Mouse (Mus musculus) adrenal gland, postnatal 25 days (tissue): ENCODE data around the gene BC035947. TPM values are rescaled to one million over a fixed set of nuclear protein-coding genes. Genes with fewer than 3 reads are reported as not detected.

Source experiments
- DNase-seq: peaks from one replicate; pipeline ENCODE4 v3.0.0; 2021; ENCODE audit warnings: mixed read lengths
- total RNA-seq: library from RNA; stranded (reverse); gene quantifications from 2 replicates; pipeline ENCODE4 v1.2.3, GENCODE M21; 2021

Gene BC035947
- total RNA-seq, 1 experiment from 2014 or later = 0.09 TPM

DNA sequence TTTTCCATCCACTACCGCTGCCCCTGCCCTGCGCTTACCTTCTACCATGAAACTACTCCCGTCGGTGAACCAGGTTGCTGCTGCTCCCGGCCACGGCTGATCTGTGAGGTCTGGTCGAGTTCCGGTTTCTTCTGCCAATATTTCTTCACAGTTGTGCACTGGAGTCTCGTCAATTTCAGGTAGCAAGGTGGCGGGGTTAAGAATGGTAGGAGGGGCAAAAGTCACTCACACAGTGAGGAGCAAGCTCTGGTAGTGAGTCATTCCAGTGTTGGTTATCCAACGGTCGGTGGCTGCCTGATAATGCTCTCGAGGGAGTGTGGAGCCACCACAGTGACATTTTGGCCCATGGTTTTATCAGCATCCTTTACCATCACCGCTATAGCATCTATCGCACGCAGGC is 10.9 kb downstream of the BC035947 start:
- no peak for DNase-seq

DNA sequence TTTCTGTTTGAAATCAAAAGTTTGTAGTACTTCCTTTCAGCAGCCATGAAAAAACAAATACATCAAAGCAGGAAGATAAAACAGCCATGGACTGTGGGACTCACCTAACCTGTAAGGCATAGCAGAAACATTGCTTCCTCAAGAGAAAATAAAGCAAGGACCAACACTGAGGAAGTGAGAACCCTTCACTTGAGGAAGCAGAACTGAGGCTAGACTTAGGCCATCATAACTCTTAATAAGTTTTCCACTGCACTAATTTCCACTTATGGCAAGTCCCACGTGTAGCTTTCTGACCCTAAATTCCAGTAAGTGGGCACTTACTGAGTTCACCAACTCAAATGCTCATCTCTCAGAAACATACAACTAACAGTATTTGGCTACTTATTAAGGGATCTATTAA is 21.8 kb downstream of the BC035947 start:
- DNase-seq = no peak

DNA sequence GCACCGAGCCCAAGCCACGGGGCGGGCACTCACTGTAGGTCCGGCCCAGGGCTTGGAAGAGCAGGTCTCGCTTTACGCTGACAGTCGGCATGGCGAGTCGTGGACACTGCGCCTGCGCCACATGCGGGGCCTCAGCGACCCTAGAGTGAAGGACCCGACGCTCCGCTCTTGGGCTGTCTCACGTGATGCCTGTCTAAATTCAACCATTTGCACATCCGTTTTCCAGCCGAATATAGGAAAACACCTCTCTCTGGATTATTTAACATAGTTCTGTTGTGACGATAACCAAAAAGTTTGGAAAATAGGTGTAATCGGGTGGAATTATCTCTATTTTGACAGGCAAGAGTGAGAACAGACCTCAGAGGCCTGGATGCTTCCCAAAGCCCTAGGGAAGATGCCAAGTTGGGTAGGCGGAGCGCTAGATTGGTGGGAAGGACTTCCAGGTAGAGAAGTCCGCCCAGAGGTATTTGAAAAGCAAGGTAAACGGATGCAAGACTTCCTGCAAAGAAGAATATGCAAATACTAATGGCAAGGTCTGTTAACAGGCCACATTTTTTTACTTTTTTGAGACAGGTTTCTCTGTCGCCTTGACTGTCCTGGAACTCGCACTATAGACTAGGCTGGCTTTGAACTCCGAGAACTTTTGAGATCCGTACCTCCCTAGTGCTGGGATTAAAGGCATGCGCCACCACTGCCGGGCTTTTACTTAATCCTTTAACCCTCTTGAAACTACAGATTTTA is 23.0 kb downstream of the BC035947 start, which contains the start of gene Farsb:
Gene Farsb (minus strand): TSS at position 146 of the 741 bp plus-strand sequence.
- DNase-seq = peak; percentile 88

DNA sequence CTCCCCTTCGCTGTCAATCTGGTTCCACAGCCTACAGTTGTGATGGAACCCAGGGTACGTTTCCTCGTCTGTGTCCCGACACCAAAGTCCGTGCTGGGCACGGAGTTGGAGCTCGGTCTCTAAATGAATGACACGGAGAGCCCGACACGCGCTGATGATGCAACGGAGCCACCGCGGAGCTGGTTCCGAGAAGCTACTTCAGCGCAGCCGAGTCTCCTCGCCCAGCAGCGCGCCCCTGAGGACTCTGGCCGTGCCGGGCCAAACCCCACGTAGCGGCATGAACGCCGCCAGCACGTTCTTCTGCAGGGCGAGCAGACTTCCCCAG is 23.6 kb downstream of the BC035947 start:
- no peak for DNase-seq

DNA sequence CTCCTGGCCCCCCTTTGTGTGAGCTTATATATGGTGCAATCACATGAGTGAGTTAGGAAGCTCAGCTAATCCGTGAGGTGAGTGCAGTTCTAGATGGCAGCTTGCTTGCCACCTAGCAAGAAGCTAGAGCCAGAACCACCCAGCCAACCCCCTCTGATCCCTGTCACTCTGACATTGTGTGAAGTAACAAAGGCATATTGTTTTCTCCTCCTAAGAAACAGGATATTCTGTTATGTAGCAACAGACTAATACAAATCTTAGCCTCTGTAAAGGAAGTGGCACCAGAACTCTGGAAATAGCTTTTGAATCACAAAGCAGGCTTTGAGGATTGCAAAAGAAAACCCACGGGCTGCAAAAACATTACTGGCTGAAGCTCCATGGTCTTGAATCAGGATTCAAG is 27.6 kb downstream of the BC035947 start:
- no peak for DNase-seq

DNA sequence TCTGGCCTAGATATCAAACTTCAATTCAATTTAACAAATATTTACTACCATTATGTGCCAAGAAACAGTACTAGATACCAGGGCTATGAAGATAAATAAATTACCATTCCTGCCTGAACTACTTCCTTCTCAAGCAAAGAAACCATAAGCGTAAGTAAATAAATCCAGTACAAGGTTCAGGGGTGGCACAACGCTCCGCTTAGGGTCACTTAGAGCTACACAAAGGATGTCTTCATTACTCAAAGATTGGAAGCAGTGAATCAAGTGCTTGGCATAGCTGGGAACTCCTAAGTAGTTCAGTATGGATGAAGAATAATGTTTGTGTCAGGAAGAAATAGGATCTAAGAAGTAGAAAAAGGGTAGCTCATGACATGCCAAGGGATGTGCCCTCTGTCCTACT is 28.5 kb downstream of the BC035947 start:
- DNase-seq = no peak

DNA sequence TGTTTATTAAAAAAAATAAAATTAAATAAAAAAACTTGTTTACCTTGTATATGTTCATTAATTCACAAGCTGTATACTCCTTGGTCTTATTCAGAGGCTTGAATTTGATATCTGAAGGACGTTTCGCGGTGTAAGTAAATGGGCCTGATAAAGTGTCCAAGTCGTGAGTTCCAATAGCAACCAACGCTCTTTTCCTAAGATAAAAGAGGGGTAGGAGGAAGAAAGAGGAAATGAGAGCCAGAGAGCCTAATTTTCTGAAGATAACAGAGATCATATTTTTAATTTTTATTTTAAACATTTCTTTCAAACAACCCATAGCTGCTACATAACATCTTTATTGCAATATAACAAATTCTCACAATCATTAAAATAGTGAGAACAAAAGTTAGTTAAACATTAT is 39.5 kb downstream of the BC035947 start:
- DNase-seq = no peak

DNA sequence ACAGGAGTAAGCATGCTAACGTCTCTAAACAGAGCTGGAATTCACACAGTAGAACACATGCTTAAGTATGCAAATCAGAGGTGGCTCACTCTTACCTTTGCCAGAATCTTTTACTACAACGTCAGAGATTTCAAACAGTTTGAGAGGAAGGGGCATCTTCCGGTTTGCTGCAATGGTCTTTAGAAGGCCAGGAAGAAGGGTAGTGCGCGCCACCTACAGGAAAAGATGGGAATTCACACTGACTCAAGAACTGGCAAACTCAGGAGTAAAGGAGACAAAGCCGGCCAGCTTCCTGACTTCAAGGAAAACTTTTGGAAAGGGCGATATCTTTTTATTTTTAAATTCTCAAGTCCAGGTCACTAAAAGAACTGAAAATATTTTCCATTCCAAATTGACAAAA is 57.3 kb downstream of the BC035947 start:
- DNase-seq = no peak

DNA sequence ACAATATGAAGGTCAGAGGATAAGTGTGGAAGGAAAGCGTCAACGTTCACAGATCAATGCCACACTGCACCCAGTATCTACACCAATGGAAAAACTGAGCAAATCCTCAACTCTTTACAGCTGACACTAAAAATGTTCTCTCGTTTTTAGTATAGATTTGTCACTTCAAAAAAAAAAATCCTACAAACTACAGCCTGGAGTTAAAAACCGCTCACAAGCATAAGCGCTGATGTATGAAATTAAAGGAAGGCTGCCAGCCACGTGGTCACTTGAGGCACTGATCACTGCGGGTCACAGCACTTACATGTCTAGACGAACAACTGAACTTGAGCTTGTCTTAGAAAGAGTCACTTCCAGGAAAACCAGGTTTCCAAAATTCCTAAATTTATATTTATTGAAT is 58.1 kb downstream of the BC035947 start:
- no peak for DNase-seq

DNA sequence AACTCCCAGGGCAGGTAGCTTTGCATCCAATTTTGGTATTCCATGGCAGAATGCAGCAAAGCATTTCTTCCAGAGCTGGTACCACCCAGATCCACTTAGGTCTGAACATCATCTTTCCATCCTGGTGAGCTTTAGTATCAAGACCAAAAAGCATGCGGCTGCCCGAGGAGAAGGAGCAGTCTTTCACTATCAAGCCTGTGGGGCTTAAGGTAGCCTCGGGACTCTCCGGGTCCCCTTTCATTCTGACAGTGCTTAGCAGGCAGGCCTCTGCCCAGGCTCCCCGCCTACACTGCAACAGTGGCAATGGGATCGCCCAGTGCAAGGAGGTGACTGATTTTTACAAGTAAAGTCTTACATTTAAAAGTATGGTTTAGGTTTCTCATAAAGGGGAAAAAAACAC is 59.4 kb downstream of the BC035947 start:
- no peak for DNase-seq

DNA sequence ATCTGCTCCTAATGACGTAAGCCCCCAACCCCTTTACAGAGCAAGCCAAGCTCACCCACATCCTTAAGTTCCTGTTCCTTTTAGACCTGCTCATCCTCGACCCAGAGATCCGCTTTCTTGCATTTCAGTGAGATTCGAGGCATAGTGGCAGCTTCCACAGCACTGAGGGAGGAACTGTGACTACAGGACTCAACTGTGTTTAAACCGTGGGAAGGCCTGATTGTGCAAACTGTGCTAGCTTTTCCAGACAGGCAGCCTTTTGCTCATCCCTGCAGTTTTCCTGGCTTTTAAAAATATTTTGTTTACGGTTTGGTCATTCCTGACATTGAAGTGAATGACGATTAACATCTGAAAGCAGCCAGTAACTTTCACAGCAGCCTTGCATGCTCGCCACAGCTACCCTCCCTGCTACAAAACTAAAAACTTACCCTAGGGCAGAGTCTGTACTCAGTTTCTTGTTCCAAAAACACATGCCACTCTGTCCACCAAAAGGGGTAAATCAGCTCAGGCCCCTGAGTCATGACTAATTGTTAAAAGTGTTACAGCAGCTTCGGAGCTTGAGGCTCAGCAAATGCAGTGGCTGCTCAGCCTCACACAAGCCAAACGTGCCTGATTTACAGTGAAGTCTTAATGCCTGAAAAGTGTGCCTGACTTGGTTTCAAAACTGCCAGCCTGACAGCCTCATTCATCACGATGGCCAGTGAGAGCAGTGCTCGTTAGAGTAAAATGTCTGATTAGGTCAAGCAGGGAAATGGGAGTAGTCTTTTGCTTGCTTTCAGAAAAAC is 60.7 kb downstream of the BC035947 start:
- DNase-seq = no peak

DNA sequence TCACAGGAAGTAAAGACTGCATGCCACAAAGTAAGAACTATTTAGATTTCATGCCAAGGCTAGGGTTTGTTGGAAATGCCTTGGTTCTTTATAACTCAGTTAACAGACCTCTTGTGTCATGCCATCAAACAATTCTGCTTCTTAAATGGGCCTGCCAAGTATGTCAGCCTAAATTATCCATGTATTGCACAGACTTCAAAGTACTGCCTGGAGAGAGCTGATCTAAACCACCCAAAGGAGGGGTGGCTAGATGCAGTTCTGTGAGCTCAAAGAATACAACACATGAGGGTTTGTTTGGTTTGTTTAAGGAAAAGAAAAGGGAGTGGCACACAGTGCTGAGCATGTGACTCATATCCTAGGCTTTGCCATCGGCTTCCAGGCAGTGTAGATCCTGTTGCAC is 63.9 kb downstream of the BC035947 start:
- no peak for DNase-seq

Other genes starting within 250 kb of the BC035947 start
- gene Sgpp2, start 201.8 kb downstream of the BC035947 start, total RNA-seq = 0.79 and 0.90 TPM in 2 replicates
- gene Farsb, start 23.3 kb downstream of the BC035947 start, total RNA-seq = 64.8 and 64.9 TPM in 2 replicates
- 1.2 and 2.3 TPM in 2 replicates for gene Mogat1, start 1.2 kb downstream of the BC035947 start, total RNA-seq
- 26.9 and 36.4 TPM in 2 replicates for gene Acsl3, start 145.7 kb upstream of the BC035947 start, total RNA-seq
- 4.4 and 4.6 TPM in 2 replicates for gene Utp14b, start 145.9 kb upstream of the BC035947 start, total RNA-seq